ENCODE assay signal across 8 mouse cellular contexts in genomic region chr19:17364741-17365140, GRCm38 (mm10). TPM values are rescaled to one million over a fixed set of nuclear protein-coding genes. Genes with fewer than 3 reads are reported as not detected.
A peak's percentile ranks its signal among the peaks of the same experiment; 100 is the strongest.
DNase-seq lines count a peak whose midpoint lies in the region; ATAC-seq lines count a peak whose summit lies in the region.

No protein-coding gene starts in this region.

- peak; percentile 29 for DNase-seq in embryonic facial prominence, embryonic 11.5 days (ENCODE audit: low spot score)
- no peak for DNase-seq in embryonic facial prominence, embryonic 10.5 days (ENCODE audit: low spot score)
- peak; percentile 44 for DNase-seq in midbrain, embryonic 14.5 days
- no peak for DNase-seq in midbrain, embryonic 10.5 days (ENCODE audit: low spot score)
- peak; percentile 78 for DNase-seq in brain, adult 2 months (ENCODE audit: low read depth, low spot score)
- DNase-seq in lung, postnatal 10 days: peak; percentile 47
- DNase-seq in thymus, postnatal 14 days: no peak

- H3K9ac ChIP-seq in embryonic facial prominence, embryonic 11.5 days (replicated peaks; ENCODE audit: low read length): no peak overlapping the region
- H3K9ac ChIP-seq in midbrain, embryonic 14.5 days (replicated peaks; ENCODE audit: low read length): no peak overlapping the region

- H3K4me1 ChIP-seq in embryonic facial prominence, embryonic 11.5 days (ENCODE audit: control insufficient read depth, insufficient read depth, low read length): no peaks in the 10 kb centered on the region
- H3K4me1 ChIP-seq in embryonic facial prominence, embryonic 10.5 days: no peaks in the 10 kb centered on the region
- no peaks in the 10 kb centered on the region for H3K4me1 ChIP-seq in midbrain, embryonic 14.5 days (ENCODE audit: control insufficient read depth, insufficient read depth, low read length)
- H3K4me1 ChIP-seq in midbrain, embryonic 10.5 days: no peaks in the 10 kb centered on the region

- H3K27ac ChIP-seq in embryonic facial prominence, embryonic 11.5 days (replicated peaks; ENCODE audit: low read depth, low read length): no peak overlapping the region
- no peak overlapping the region for H3K27ac ChIP-seq in embryonic facial prominence, embryonic 10.5 days (replicated peaks)
- no peak overlapping the region for H3K27ac ChIP-seq in midbrain, embryonic 14.5 days (replicated peaks; ENCODE audit: low read depth, low read length)
- no peak overlapping the region for H3K27ac ChIP-seq in midbrain, embryonic 10.5 days (replicated peaks)

- no peak overlapping the region for H3K4me3 ChIP-seq in embryonic facial prominence, embryonic 11.5 days (ENCODE audit: low read depth, low read length)
- no peak overlapping the region for H3K4me3 ChIP-seq in embryonic facial prominence, embryonic 10.5 days
- no peak overlapping the region for H3K4me3 ChIP-seq in midbrain, embryonic 14.5 days (replicated peaks; ENCODE audit: low read depth, low read length)
- H3K4me3 ChIP-seq in midbrain, embryonic 10.5 days: no peak overlapping the region

- no peaks in the 10 kb centered on the region for H3K27me3 ChIP-seq in embryonic facial prominence, embryonic 11.5 days (ENCODE audit: control insufficient read depth, insufficient read depth, low read length)
- no peaks in the 10 kb centered on the region for H3K27me3 ChIP-seq in embryonic facial prominence, embryonic 10.5 days (replicated peaks; ENCODE audit: low read depth, poor library complexity, severe bottlenecking)
- no peaks in the 10 kb centered on the region for H3K27me3 ChIP-seq in midbrain, embryonic 14.5 days (ENCODE audit: control insufficient read depth, insufficient read depth, low read length)
- no peaks in the 10 kb centered on the region for H3K27me3 ChIP-seq in midbrain, embryonic 10.5 days (ENCODE audit: low read depth, poor library complexity, severe bottlenecking)

- WGBS in embryonic facial prominence, embryonic 11.5 days: 41% methylated on average over 3 of the region's 3 CpGs
- 35% methylated on average over 3 of the region's 3 CpGs for WGBS in embryonic facial prominence, embryonic 10.5 days
- 41% methylated on average over 3 of the region's 3 CpGs for WGBS in midbrain, embryonic 14.5 days
- WGBS in midbrain, embryonic 10.5 days: 35% methylated on average over 3 of the region's 3 CpGs

- no peaks in the 10 kb centered on the region for H3K9me3 ChIP-seq in embryonic facial prominence, embryonic 11.5 days (replicated peaks; ENCODE audit: control insufficient read depth, low read length)
- H3K9me3 ChIP-seq in embryonic facial prominence, embryonic 10.5 days: no peaks in the 10 kb centered on the region
- no peaks in the 10 kb centered on the region for H3K9me3 ChIP-seq in midbrain, embryonic 14.5 days (ENCODE audit: control insufficient read depth, low read length)
- no peaks in the 10 kb centered on the region for H3K9me3 ChIP-seq in midbrain, embryonic 10.5 days (replicated peaks)

- H3K4me2 ChIP-seq in embryonic facial prominence, embryonic 11.5 days (ENCODE audit: low read depth, low read length): no peak overlapping the region
- H3K4me2 ChIP-seq in midbrain, embryonic 14.5 days (ENCODE audit: low read length): no peak overlapping the region

- ATAC-seq in embryonic facial prominence, embryonic 11.5 days (replicated peaks; ENCODE audit: insufficient number of reproducible peaks, low FRiP score, low TSS enrichment, low read depth): no peak
- ATAC-seq in midbrain, embryonic 14.5 days (ENCODE audit: low FRiP score, low TSS enrichment): no peak
- ATAC-seq in frontal cortex, adult (ENCODE audit: low TSS enrichment): peak; percentile 73

- H3K36me3 ChIP-seq in embryonic facial prominence, embryonic 11.5 days (replicated peaks; ENCODE audit: control insufficient read depth, insufficient read depth, low read depth, low read length): no peaks in the 10 kb centered on the region
- no peaks in the 10 kb centered on the region for H3K36me3 ChIP-seq in embryonic facial prominence, embryonic 10.5 days (replicated peaks)
- no peaks in the 10 kb centered on the region for H3K36me3 ChIP-seq in midbrain, embryonic 14.5 days (ENCODE audit: control insufficient read depth, insufficient read depth, low read length)
- no peaks in the 10 kb centered on the region for H3K36me3 ChIP-seq in midbrain, embryonic 10.5 days

RNA-seq across cellular contexts. Expression of gene Gcnt1, which starts 7.9 kb away (rescaled TPM):
- polyA plus RNA-seq in embryonic facial prominence, embryonic 11.5 days (2014; fragmentation: Nextera tagmentation; extraction: Ambion mirVana): 5.4 and 5.7 TPM in 2 replicates
- 3.0 and 3.7 TPM in 2 replicates for polyA plus RNA-seq in embryonic facial prominence, embryonic 10.5 days (2016; fragmentation: Nextera tagmentation; extraction: Ambion mirVana)
- 0.50 and 1.1 TPM in 2 replicates for polyA plus RNA-seq in midbrain, embryonic 14.5 days (2014; fragmentation: Nextera tagmentation; extraction: Ambion mirVana)
- 2.0 and 3.5 TPM in 2 replicates for polyA plus RNA-seq in midbrain, embryonic 10.5 days (2016; fragmentation: Nextera tagmentation; extraction: Ambion mirVana)

RNA-seq across cellular contexts. Expression of gene Rfk, which starts 29.1 kb away (rescaled TPM):
- polyA plus RNA-seq in embryonic facial prominence, embryonic 11.5 days (2014; fragmentation: Nextera tagmentation; extraction: Ambion mirVana): 94.3 and 98.3 TPM in 2 replicates
- polyA plus RNA-seq in embryonic facial prominence, embryonic 10.5 days (2016; fragmentation: Nextera tagmentation; extraction: Ambion mirVana): 62.1 and 69.7 TPM in 2 replicates
- polyA plus RNA-seq in midbrain, embryonic 14.5 days (2014; fragmentation: Nextera tagmentation; extraction: Ambion mirVana): 56.6 and 71.0 TPM in 2 replicates
- polyA plus RNA-seq in midbrain, embryonic 10.5 days (2016; fragmentation: Nextera tagmentation; extraction: Ambion mirVana): 60.2 and 62.0 TPM in 2 replicates

Comparison
In these comparisons a context has a peak if more than half of its experiments do, and no peak if none do; other contexts are left out.
1. DNase-seq: peak in embryonic facial prominence, embryonic 11.5 days (single experiment), midbrain, embryonic 14.5 days (single experiment), brain, adult 2 months (single experiment) and lung, postnatal 10 days (single experiment); none in embryonic facial prominence, embryonic 10.5 days (single experiment), midbrain, embryonic 10.5 days (single experiment) and thymus, postnatal 14 days (single experiment).